Mouse (Mus musculus): ENCODE data around the gene Myo1e. TPM values are rescaled to one million over a fixed set of nuclear protein-coding genes. Genes with fewer than 3 reads are reported as not detected.

Myo1e gene
- polyA plus RNA-seq, 2 experiments = 1.1 to 1.8 TPM

DNA sequence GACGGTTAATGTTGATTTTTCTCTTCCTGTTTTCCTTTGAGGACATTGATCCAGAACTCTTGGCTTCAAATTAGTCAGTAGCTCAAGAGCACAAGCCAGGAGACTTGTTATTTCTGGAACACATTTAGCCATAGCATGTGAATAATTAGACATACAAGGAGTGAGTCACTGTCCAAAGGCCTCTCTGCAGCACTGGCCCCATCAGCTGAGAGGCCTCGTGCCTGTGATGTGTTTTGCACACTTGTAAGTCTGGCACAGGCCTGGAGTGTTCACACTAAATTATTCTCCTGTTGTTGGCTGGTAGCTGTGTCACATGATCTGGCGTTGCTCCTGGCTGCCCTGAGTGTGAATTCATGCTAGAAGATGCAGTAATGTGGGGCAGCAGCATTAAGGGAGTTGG is 111.5 kb downstream of the Myo1e start:
- Histone ChIP-seq H3K9ac (replicated peaks) (no peak overlapping the region), H3K4me3 (ENCODE audit: insufficient read depth in 1 of 2, low read depth in 2 of 2, low read length in 2 of 2) (no peak overlapping the region), H3K36me3 (replicated peaks; ENCODE audit: control insufficient read depth, insufficient read depth, low read depth) (no peaks in the 10 kb centered on the region), H3K27me3 (ENCODE audit: control insufficient read depth, insufficient read depth, low read length) (no peaks in the 10 kb centered on the region), H3K9me3 (ENCODE audit: control insufficient read depth, low read length) (no peaks in the 10 kb centered on the region), H3K27ac (no peak overlapping the region), H3K4me2 (ENCODE audit: low read depth) (no peak overlapping the region), H3K4me1 (replicated peaks; ENCODE audit: control insufficient read depth in 2 of 2, insufficient read depth in 2 of 2, low read length in 1 of 2) (no peaks in the 10 kb centered on the region)
- no peak for TF ChIP-seq EP300 (IDR thresholded peaks at IDR 0.05; ENCODE audit: low read depth)
- DNase-seq (ENCODE audit: low read depth in 3 of 3, low spot score in 3 of 3) (no peak), ATAC-seq (ENCODE audit: insufficient read depth) (no peak)
- WGBS (ENCODE audit: insufficient replicate concordance) = 49% methylated on average over 3 of the region's 3 CpGs

DNA sequence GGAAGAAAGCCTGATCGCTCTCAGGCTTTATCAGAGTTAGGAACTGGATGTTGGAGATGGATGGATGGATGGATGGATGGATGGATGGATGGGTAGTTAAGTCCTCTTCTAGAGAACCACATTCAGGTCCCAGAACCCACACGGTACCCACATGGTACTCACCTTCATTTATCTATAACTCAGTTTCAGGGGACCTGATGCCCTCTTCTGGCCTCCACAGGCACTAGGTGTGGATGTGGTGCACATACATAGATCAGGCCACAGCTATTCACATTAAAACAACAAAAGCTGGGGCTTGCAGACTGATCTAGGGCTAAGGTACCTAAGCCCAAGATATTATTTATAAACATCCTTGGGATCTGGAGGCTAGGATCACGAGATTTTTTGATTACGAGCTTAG is 117.2 kb downstream of the Myo1e start:
- no peak overlapping the region for H3K4me3 ChIP-seq (ENCODE audit: insufficient read depth in 1 of 2, low read depth in 2 of 2, low read length in 2 of 2)
- TF ChIP-seq EP300 (IDR thresholded peaks at IDR 0.05; ENCODE audit: low read depth) (no peak), CTCF (IDR thresholded peaks at IDR 0.05; ENCODE audit: low read depth) (no peak)
- H3K36me3 ChIP-seq (replicated peaks; ENCODE audit: control insufficient read depth, insufficient read depth, low read depth) = no peaks in the 10 kb centered on the region
- DNase-seq (ENCODE audit: low read depth in 3 of 3, low spot score in 3 of 3) = no peak
- no peaks in the 10 kb centered on the region for H3K9me3 ChIP-seq (ENCODE audit: control insufficient read depth, low read length)
- WGBS (ENCODE audit: insufficient replicate concordance) = 55% methylated on average over 4 of the region's 4 CpGs
- no peak for ATAC-seq (ENCODE audit: insufficient read depth)
- no peak overlapping the region for H3K27ac ChIP-seq
- no peaks in the 10 kb centered on the region for H3K27me3 ChIP-seq (ENCODE audit: control insufficient read depth, insufficient read depth, low read length)
- H3K9ac ChIP-seq (replicated peaks) = no peak overlapping the region
- no peak overlapping the region for H3K4me2 ChIP-seq (ENCODE audit: low read depth)
- H3K4me1 ChIP-seq (replicated peaks; ENCODE audit: control insufficient read depth in 2 of 2, insufficient read depth in 2 of 2, low read length in 1 of 2) = no peaks in the 10 kb centered on the region

DNA sequence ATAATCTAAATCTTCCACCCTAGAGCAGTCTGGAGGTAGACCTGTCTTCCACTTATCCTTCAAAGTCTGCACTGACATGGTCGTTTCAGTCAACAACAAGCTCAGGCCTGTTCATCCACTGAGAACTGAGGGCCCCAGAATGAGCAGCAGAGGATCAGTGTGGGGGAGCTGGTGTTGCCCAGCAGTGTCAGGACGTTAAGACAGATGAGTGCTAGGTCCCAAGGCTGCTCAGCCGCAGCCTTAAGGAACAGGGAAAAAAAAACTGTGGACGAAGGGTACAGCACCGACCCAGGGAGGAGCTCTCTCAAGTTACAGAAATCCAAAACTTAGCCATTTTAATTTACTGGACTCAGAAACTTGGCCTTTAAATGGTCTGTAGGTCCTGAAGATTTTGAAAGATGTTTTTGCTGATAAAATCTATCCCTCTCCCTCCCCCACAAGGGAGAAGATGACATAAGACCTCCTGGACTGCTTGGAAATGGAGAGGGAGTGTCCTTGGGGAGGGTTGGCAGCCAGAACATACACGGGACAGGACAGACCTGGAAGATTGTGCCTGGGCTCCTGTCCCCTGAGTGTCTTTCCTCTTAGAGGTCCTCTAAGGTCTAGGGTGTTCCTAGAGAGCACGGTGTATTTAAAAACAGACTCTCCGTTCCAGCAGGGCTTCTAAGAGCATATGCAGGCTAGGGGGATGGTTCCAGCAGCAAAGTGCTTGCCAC is 118.9 kb downstream of the Myo1e start:
- no peak overlapping the region for H3K4me3 ChIP-seq (ENCODE audit: insufficient read depth in 1 of 2, low read depth in 2 of 2, low read length in 2 of 2)
- no peak for DNase-seq (ENCODE audit: low read depth in 3 of 3, low spot score in 3 of 3)
- H3K4me2 ChIP-seq (ENCODE audit: low read depth) = no peak overlapping the region
- no peak overlapping the region for H3K9ac ChIP-seq (replicated peaks)
- ATAC-seq (ENCODE audit: insufficient read depth) = no peak
- H3K9me3 ChIP-seq (ENCODE audit: control insufficient read depth, low read length) = no peaks in the 10 kb centered on the region
- TF ChIP-seq CTCF (IDR thresholded peaks at IDR 0.05; ENCODE audit: low read depth) = no peak
- TF ChIP-seq EP300 (IDR thresholded peaks at IDR 0.05; ENCODE audit: low read depth) = no peak
- H3K27me3 ChIP-seq (ENCODE audit: control insufficient read depth, insufficient read depth, low read length) = no peaks in the 10 kb centered on the region
- no peak overlapping the region for H3K27ac ChIP-seq
- no peaks in the 10 kb centered on the region for H3K4me1 ChIP-seq (replicated peaks; ENCODE audit: control insufficient read depth in 2 of 2, insufficient read depth in 2 of 2, low read length in 1 of 2)
- WGBS (ENCODE audit: insufficient replicate concordance) = 51% methylated on average over 8 of the region's 8 CpGs
- no peaks in the 10 kb centered on the region for H3K36me3 ChIP-seq (replicated peaks; ENCODE audit: control insufficient read depth, insufficient read depth, low read depth)

DNA sequence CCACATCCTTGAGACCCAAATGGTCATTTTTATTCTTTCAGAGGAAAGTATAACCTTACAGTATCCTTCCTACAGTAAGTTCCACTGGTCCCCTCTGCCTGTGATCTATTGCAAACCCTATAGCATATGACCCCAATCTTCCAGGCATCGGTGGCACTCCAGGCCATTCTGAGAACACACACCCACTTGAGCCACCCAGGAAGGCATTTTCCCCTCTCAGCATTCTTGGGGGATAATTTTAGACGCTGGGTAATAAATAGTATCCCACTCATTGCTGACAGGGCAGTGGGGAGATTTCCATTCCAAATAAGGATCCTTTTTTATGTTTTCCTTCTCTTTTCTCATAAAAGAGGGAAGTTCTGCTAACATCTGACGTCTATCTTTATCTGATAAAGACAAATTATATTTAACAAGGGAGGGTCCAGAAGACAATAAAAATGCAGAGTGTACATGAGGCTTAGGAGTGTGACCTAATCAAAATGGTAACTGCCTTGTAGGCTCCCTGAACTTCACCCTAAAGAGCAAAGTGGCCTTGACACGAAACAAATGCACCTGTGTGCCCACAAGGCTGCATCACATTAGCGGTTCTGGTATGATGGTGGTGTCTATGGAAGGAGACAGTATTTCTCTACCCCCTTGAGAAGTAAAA is 121.2 kb downstream of the Myo1e start:
- DNase-seq (ENCODE audit: low read depth in 3 of 3, low spot score in 3 of 3) (no peak), ATAC-seq (ENCODE audit: insufficient read depth) (no peak)
- TF ChIP-seq EP300 (IDR thresholded peaks at IDR 0.05; ENCODE audit: low read depth) (no peak), CTCF (IDR thresholded peaks at IDR 0.05; ENCODE audit: low read depth) (no peak)
- Histone ChIP-seq H3K27ac (no peak overlapping the region), H3K4me2 (ENCODE audit: low read depth) (no peak overlapping the region), H3K4me3 (ENCODE audit: insufficient read depth in 1 of 2, low read depth in 2 of 2, low read length in 2 of 2) (no peak overlapping the region), H3K4me1 (replicated peaks; ENCODE audit: control insufficient read depth in 2 of 2, insufficient read depth in 2 of 2, low read length in 1 of 2) (no peaks in the 10 kb centered on the region), H3K9ac (replicated peaks) (no peak overlapping the region), H3K9me3 (ENCODE audit: control insufficient read depth, low read length) (no peaks in the 10 kb centered on the region), H3K27me3 (ENCODE audit: control insufficient read depth, insufficient read depth, low read length) (no peaks in the 10 kb centered on the region), H3K36me3 (replicated peaks; ENCODE audit: control insufficient read depth, insufficient read depth, low read depth) (no peaks in the 10 kb centered on the region)
- WGBS (ENCODE audit: insufficient replicate concordance) = 47% methylated on average over 5 of the region's 5 CpGs

DNA sequence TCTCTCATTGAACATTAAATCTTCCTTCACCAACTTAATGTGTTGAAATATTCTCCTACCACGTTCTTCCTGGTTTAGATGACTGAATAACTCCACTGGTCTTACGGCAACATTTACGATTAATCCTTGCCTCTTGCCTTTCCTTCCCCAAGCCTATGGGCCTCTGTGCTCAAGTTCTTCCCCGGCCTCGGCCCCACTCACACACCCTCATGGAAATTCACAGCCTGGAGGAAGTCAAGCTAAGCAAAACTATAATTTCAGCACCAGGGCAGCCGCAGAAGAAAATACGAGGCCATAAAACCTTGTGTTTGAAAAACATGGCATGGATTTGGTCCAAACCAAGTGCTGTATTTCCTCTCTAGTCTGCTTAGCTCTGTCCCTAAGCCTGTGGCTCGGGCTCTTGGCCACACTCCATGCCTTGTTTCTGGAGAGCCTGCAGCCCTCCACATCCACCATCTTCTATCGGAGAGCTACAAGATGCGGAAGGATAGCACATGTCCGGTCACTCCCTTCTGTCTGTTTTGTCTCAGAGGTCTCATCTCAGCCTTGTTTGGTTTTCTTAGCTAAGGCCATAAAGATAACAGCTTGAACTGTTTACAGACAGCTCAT is 124.7 kb downstream of the Myo1e start:
- no peak for TF ChIP-seq CTCF (IDR thresholded peaks at IDR 0.05; ENCODE audit: low read depth)
- no peak for TF ChIP-seq EP300 (IDR thresholded peaks at IDR 0.05; ENCODE audit: low read depth)
- no peak for ATAC-seq (ENCODE audit: insufficient read depth)
- no peak for DNase-seq (ENCODE audit: low read depth in 3 of 3, low spot score in 3 of 3)
- Histone ChIP-seq H3K36me3 (replicated peaks; ENCODE audit: control insufficient read depth, insufficient read depth, low read depth) (no peaks in the 10 kb centered on the region), H3K9me3 (ENCODE audit: control insufficient read depth, low read length) (no peaks in the 10 kb centered on the region), H3K4me1 (replicated peaks; ENCODE audit: control insufficient read depth in 2 of 2, insufficient read depth in 2 of 2, low read length in 1 of 2) (no peaks in the 10 kb centered on the region), H3K4me2 (ENCODE audit: low read depth) (no peak overlapping the region), H3K27me3 (ENCODE audit: control insufficient read depth, insufficient read depth, low read length) (no peaks in the 10 kb centered on the region), H3K27ac (no peak overlapping the region), H3K4me3 (ENCODE audit: insufficient read depth in 1 of 2, low read depth in 2 of 2, low read length in 2 of 2) (no peak overlapping the region), H3K9ac (replicated peaks) (no peak overlapping the region)
- WGBS (ENCODE audit: insufficient replicate concordance) = 48% methylated on average over 11 of the region's 11 CpGs
